Mouse (Mus musculus): ENCODE data around the gene Abr. TPM values are rescaled to one million over a fixed set of nuclear protein-coding genes. Genes with fewer than 3 reads are reported as not detected.

Gene Abr
- polyA plus RNA-seq, 1 experiment from 2014 or later, result 44.9 TPM

GRCm38 (mm10) chr11:76588632-76589485 lies 33.3 kb downstream of the Abr start:
- ATAC-seq (ENCODE audit: insufficient read depth, low FRiP score, low TSS enrichment) (no peak), DNase-seq (ENCODE audit: low spot score) (no peak)
- no peaks in the 10 kb centered on the region for H3K27me3 ChIP-seq (ENCODE audit: control insufficient read depth, insufficient read depth, low read length)
- no peaks in the 10 kb centered on the region for H3K9me3 ChIP-seq (ENCODE audit: control insufficient read depth, low read length)
- no peak overlapping the region for H3K4me3 ChIP-seq (ENCODE audit: low read depth, low read length)
- H3K27ac ChIP-seq (ENCODE audit: low read depth, low read length), result no peak overlapping the region
- no peaks in the 10 kb centered on the region; the same call in 1 of the 2 replicates for H3K4me1 ChIP-seq (ENCODE audit: control insufficient read depth, insufficient read depth, low read length)
- H3K9ac ChIP-seq (ENCODE audit: low read length), result no peak overlapping the region
- no peak overlapping the region for H3K4me2 ChIP-seq (ENCODE audit: low read depth)
- no peaks in the 10 kb centered on the region for H3K36me3 ChIP-seq (ENCODE audit: control insufficient read depth, insufficient read depth, low read length)
- 62% methylated on average over 10 of the region's 10 CpGs for WGBS

DNA sequence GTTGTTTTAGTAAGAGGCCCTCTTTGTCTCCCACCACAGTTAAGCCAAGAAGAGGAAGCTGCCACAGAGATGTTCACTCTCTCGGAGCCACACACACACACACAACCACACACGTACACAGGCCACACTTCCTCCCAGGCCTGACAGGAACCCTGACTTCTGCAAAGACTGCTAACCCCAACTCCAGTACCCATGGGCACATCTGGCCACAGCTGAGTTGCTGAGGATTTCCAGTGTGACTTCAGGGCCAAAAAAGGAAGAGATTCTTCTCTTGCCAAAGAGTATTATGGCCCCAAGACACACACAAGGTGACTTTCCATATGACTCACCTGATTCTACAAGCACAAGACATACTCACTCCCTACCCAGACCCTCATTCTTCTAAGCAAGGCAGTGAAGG lies 34.1 kb downstream of the Abr start:
- DNase-seq (ENCODE audit: low spot score), result no peak
- H3K27me3 ChIP-seq (ENCODE audit: control insufficient read depth, insufficient read depth, low read length), result no peaks in the 10 kb centered on the region
- no peaks in the 10 kb centered on the region; the same call in 1 of the 2 replicates for H3K4me1 ChIP-seq (ENCODE audit: control insufficient read depth, insufficient read depth, low read length)
- no peak for ATAC-seq (ENCODE audit: insufficient read depth, low FRiP score, low TSS enrichment)
- H3K27ac ChIP-seq (ENCODE audit: low read depth, low read length), result no peak overlapping the region
- H3K36me3 ChIP-seq (ENCODE audit: control insufficient read depth, insufficient read depth, low read length), result no peaks in the 10 kb centered on the region
- no peak overlapping the region for H3K4me3 ChIP-seq (ENCODE audit: low read depth, low read length)
- 86% methylated on average over 2 of the region's 2 CpGs for WGBS
- no peak overlapping the region for H3K4me2 ChIP-seq (ENCODE audit: low read depth)
- H3K9me3 ChIP-seq (ENCODE audit: control insufficient read depth, low read length), result no peaks in the 10 kb centered on the region
- no peak overlapping the region for H3K9ac ChIP-seq (ENCODE audit: low read length)

GRCm38 (mm10) chr11:76587333-76587732 lies 34.8 kb downstream of the Abr start:
- H3K9me3 ChIP-seq (ENCODE audit: control insufficient read depth, low read length), result no peaks in the 10 kb centered on the region
- DNase-seq (ENCODE audit: low spot score) (no peak), ATAC-seq (ENCODE audit: insufficient read depth, low FRiP score, low TSS enrichment) (no peak)
- WGBS, result 76% methylated on average over 1 of the region's 1 CpGs
- no peaks in the 10 kb centered on the region; the same call in 1 of the 2 replicates for H3K4me1 ChIP-seq (ENCODE audit: control insufficient read depth, insufficient read depth, low read length)
- no peak overlapping the region for H3K4me2 ChIP-seq (ENCODE audit: low read depth)
- H3K27ac ChIP-seq (ENCODE audit: low read depth, low read length), result no peak overlapping the region
- no peaks in the 10 kb centered on the region for H3K27me3 ChIP-seq (ENCODE audit: control insufficient read depth, insufficient read depth, low read length)
- no peak overlapping the region for H3K9ac ChIP-seq (ENCODE audit: low read length)
- no peak overlapping the region for H3K4me3 ChIP-seq (ENCODE audit: low read depth, low read length)
- no peaks in the 10 kb centered on the region for H3K36me3 ChIP-seq (ENCODE audit: control insufficient read depth, insufficient read depth, low read length)

DNA sequence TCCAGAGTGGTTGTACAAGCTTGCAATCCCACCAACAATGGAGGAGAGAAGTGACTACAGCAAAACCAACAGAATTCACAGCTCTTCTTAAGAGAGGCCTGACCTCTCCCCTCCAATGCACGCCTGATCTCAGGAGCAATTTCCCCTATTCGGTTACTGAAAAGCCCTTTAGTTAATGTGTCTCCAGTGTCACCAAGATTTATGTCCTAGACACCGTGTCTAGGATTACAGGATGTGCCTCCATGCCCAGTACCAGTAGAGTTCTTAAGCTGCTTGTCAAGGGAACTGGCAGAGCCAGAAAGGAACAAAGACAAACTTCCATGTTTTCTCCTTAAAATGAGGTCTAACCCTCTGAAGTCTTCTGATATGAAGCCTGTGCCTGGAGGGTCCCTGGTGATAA lies 36.0 kb downstream of the Abr start:
- Histone ChIP-seq H3K4me2 (ENCODE audit: low read depth) (no peak overlapping the region), H3K4me1 (ENCODE audit: control insufficient read depth, insufficient read depth, low read length) (no peaks in the 10 kb centered on the region; the same call in 1 of the 2 replicates), H3K27ac (ENCODE audit: low read depth, low read length) (no peak overlapping the region), H3K36me3 (ENCODE audit: control insufficient read depth, insufficient read depth, low read length) (no peaks in the 10 kb centered on the region), H3K9ac (ENCODE audit: low read length) (no peak overlapping the region), H3K27me3 (ENCODE audit: control insufficient read depth, insufficient read depth, low read length) (no peaks in the 10 kb centered on the region), H3K9me3 (ENCODE audit: control insufficient read depth, low read length) (no peaks in the 10 kb centered on the region), H3K4me3 (ENCODE audit: low read depth, low read length) (no peak overlapping the region)
- no peak for ATAC-seq (ENCODE audit: insufficient read depth, low FRiP score, low TSS enrichment)
- no peak for DNase-seq (ENCODE audit: low spot score)
- WGBS, result 6% methylated on average over 3 of the region's 3 CpGs

- H3K4me1 ChIP-seq (ENCODE audit: control insufficient read depth, insufficient read depth, low read length), result no peaks in the 10 kb centered on the region
- DNase-seq (ENCODE audit: low spot score) (peak; percentile 90), ATAC-seq (ENCODE audit: insufficient read depth, low FRiP score, low TSS enrichment) (no peak)
- no peaks in the 10 kb centered on the region for H3K36me3 ChIP-seq (ENCODE audit: control insufficient read depth, insufficient read depth, low read length)
- no peak overlapping the region for H3K4me2 ChIP-seq (ENCODE audit: low read depth)
- H3K27me3 ChIP-seq (ENCODE audit: control insufficient read depth, insufficient read depth, low read length), result no peaks in the 10 kb centered on the region
- no peak overlapping the region for H3K9ac ChIP-seq (ENCODE audit: low read length)
- H3K4me3 ChIP-seq (ENCODE audit: low read depth, low read length), result no peak overlapping the region
- H3K27ac ChIP-seq (ENCODE audit: low read depth, low read length), result no peak overlapping the region
- H3K9me3 ChIP-seq (ENCODE audit: control insufficient read depth, low read length), result no peaks in the 10 kb centered on the region
- WGBS, result 35% methylated on average over 12 of the region's 12 CpGs
Measured at GRCm38 (mm10) chr11:76577588-76578257, 44.4 kb downstream of the Abr start.

DNA sequence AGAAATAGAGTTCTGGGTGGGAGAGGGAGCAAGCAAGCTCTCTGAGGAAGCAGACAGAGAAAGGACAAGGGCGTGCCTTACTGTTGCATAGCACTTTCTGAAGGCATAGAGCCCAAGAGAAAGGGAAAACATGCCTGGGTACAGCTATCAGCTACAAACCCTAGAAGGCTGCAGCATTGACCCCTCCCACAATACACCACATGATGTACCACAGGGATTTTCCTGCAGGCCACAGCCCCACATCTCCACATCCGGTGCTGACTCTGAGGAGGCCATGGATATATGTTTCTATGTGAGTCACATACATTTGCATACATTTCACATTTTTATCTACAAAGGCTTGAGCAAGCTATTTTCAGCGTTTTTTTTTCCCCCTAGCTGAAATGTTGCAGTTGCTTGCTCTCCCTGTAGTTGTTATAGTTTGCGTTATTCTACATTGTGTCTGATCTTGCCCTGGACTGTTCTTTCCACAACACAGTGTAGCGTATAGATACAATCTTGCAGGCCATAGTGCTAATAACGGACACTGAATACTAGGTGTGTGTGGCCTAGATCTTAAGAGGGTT lies 49.2 kb downstream of the Abr start:
- ATAC-seq (ENCODE audit: insufficient read depth, low FRiP score, low TSS enrichment) (no peak), DNase-seq (ENCODE audit: low spot score) (no peak)
- 89% methylated on average over 6 of the region's 6 CpGs for WGBS
- Histone ChIP-seq H3K9ac (ENCODE audit: low read length) (no peak overlapping the region), H3K36me3 (ENCODE audit: control insufficient read depth, insufficient read depth, low read length) (no peaks in the 10 kb centered on the region), H3K4me1 (ENCODE audit: control insufficient read depth, insufficient read depth, low read length) (peaks cover 8% of the 10 kb centered on the region), H3K9me3 (ENCODE audit: control insufficient read depth, low read length) (no peaks in the 10 kb centered on the region), H3K27ac (ENCODE audit: low read depth, low read length) (no peak overlapping the region), H3K27me3 (ENCODE audit: control insufficient read depth, insufficient read depth, low read length) (no peaks in the 10 kb centered on the region), H3K4me3 (ENCODE audit: low read depth, low read length) (no peak overlapping the region), H3K4me2 (ENCODE audit: low read depth) (no peak overlapping the region)

DNA sequence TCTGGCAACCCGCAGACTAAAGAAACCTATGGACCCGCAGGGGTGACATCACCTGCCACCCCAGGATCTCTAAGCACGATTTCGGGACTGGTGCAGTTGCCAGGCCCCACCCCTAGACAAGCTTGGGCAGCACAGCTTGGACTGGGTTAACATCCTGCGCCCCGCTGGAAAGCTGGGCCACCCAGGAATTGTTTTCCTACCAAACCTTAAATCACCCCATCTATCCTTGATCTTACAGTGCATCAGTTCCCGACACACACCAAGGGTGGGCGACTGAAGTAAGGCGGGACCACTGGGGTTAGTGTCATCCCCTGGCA lies 50.5 kb downstream of the Abr start:
- ATAC-seq (ENCODE audit: insufficient read depth, low FRiP score, low TSS enrichment), result peak; percentile 60
- Histone ChIP-seq H3K9ac (ENCODE audit: low read length) (peak overlapping the region; percentile 73), H3K9me3 (ENCODE audit: control insufficient read depth, low read length) (no peaks in the 10 kb centered on the region), H3K4me1 (ENCODE audit: control insufficient read depth, insufficient read depth, low read length) (peaks cover 8% of the 10 kb centered on the region), H3K4me3 (ENCODE audit: low read depth, low read length) (peak overlapping the region; percentile 52), H3K27me3 (ENCODE audit: control insufficient read depth, insufficient read depth, low read length) (no peaks in the 10 kb centered on the region), H3K36me3 (ENCODE audit: control insufficient read depth, insufficient read depth, low read length) (no peaks in the 10 kb centered on the region), H3K27ac (ENCODE audit: low read depth, low read length) (no peak overlapping the region), H3K4me2 (ENCODE audit: low read depth) (peak overlapping the region; percentile 98)
- DNase-seq (ENCODE audit: low spot score), result no peak
- WGBS, result 3% methylated on average over 9 of the region's 9 CpGs

DNA sequence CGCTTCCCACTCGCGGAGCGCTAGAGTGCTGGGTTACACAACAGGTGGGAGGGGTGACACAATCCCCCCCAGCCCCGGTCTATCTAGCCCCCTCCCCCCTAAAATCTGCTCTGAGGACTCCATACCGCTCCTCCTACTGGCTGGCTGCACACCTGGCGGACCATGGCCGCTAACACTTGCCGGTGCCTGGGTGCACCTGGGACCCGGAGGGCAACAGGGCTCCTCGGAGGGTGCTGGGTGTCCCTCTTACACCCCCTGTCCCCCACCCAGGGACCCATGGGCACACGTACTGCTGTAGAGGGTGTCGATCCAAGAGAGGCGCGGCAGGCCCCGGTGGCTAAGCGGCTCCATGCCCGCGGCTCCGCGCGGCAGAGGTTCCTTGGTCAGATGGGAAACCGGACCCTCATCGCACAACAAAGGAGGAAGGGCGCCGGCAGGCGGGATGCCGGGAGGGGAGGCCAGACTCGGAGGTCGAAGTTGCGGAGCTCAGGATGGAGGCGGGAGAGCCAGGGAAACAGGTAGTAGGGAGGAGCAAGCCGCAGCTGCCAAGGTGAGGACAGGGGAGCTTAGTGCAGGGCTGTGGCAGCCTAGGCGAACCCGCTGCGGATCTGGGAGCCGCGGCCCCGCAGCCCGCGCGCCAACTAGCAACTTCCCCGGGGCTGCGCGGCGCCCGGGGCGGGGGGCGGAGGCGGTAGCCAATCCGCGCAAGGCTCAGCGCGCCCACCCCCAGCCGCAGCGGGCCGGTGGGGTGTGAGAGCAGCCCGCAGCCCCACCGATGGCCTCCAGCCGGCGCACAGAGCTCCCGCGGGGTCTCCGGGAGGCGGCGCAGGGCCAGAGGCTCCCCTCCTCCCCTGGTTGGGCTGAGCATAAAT lies 51.1 kb downstream of the Abr start:
- peak overlapping the region; percentile 98 for H3K4me2 ChIP-seq (ENCODE audit: low read depth)
- peak; percentile 83 for ATAC-seq (ENCODE audit: insufficient read depth, low FRiP score, low TSS enrichment)
- under 1% methylated on average over 59 of the region's 66 CpGs for WGBS
- no peaks in the 10 kb centered on the region for H3K27me3 ChIP-seq (ENCODE audit: control insufficient read depth, insufficient read depth, low read length)
- H3K9me3 ChIP-seq (ENCODE audit: control insufficient read depth, low read length), result no peaks in the 10 kb centered on the region
- H3K4me3 ChIP-seq (ENCODE audit: low read depth, low read length), result peak overlapping the region; percentile 52
- no peaks in the 10 kb centered on the region for H3K36me3 ChIP-seq (ENCODE audit: control insufficient read depth, insufficient read depth, low read length)
- peaks cover 8% of the 10 kb centered on the region for H3K4me1 ChIP-seq (ENCODE audit: control insufficient read depth, insufficient read depth, low read length)
- peak; percentile 79 for DNase-seq (ENCODE audit: low spot score)
- H3K9ac ChIP-seq (ENCODE audit: low read length), result peak overlapping the region; percentile 73
- no peak overlapping the region for H3K27ac ChIP-seq (ENCODE audit: low read depth, low read length)
